Mouse (Mus musculus) neutrophil, adult 5-6 weeks (primary cell): ENCODE measurements around the gene Ninj2. TPM values are rescaled to one million over a fixed set of nuclear protein-coding genes. Genes with fewer than 3 reads are reported as not detected.
"Not testable (repeated sequence)": the region's sequence is repeated elsewhere in the genome, so short reads cannot be mapped to it uniquely, and the experiment has no call there.

ENCODE experiments used
- ATAC-seq: fragments of 151-379, 151-347 bp; 2 replicates; pipeline ENCODE4 v1.8.0; 2017; ENCODE audit warnings: mild to moderate bottlenecking, moderate TSS enrichment; ENCODE audit not compliant: insufficient number of reproducible peaks, poor library complexity, low FRiP score, severe bottlenecking; ENCODE audit errors: extremely low read depth
- total RNA-seq: library from RNA; stranded (forward); fragments of 200-1000 nt; gene quantifications from 2 replicates; pipeline ENCODE4 v1.2.3, GENCODE M21; 2017

Ninj2 gene
- total RNA-seq, 1 experiment from 2014 or later = not detected

DNA sequence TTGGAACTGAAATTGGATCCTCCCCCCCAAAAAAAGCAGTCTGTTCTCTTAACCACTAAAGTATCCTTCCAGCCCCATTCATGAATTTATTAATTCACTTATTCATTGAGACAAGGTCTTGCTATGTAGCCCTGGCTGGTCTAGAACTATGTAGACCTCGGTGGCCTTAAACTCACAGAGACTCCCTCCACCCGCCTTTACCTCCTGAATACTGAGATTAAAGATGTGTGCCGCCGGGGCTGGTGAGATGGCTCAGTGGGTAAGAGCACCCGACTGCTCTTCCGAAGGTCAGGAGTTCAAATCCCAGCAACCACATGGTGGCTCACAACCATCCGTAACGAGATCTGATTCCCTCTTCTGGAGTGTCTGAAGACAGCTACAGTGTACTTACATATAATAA lies 6.1 kb upstream of the Ninj2 start:
- not testable (repeated sequence) for ATAC-seq

DNA sequence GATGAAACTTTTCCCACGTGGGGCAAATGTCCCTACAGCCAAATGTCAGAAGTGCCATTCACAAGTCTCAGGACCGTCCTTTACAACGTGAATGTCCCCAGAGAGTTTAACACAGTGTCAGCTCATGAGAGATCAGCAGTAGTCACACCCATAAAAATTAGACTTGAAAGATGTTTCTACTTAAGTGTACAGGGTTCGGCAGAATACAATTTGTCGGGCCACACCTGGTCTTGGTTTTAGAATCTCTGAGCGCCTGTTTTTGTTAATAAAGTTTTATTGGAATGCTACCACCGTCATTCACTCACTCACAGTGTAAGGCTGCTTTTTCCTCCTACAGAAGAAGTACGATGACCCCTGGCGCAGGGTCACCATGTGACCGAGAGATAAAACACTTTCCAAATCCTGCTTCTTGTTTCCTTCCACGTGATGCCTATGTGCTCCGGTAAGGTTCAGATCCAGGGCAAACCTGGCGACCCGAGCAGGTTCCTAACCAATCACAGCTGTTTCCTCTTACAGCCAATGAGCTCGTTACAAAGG lies 2.4 kb upstream of the Ninj2 start:
- ATAC-seq = no peak

DNA sequence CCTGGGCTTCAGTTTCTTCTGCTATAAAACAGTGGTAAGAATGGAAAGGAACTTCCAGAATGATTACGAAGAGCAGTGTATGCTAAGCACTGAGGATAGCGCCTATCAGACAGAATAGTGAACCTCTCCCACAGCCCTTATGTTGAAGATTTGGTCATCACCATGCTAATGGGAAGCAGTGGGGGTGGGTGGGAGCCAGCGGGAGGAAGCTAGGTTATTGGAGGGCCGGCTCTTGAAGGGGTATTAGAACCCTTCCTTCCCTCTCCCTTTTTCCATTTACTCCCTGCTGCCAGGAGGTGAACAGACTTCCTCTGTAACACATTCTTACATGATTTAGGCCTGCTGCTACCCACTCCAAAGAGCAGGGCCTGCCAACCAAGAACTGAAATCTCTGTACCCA lies 1.2 kb upstream of the Ninj2 start:
- no peak for ATAC-seq

DNA sequence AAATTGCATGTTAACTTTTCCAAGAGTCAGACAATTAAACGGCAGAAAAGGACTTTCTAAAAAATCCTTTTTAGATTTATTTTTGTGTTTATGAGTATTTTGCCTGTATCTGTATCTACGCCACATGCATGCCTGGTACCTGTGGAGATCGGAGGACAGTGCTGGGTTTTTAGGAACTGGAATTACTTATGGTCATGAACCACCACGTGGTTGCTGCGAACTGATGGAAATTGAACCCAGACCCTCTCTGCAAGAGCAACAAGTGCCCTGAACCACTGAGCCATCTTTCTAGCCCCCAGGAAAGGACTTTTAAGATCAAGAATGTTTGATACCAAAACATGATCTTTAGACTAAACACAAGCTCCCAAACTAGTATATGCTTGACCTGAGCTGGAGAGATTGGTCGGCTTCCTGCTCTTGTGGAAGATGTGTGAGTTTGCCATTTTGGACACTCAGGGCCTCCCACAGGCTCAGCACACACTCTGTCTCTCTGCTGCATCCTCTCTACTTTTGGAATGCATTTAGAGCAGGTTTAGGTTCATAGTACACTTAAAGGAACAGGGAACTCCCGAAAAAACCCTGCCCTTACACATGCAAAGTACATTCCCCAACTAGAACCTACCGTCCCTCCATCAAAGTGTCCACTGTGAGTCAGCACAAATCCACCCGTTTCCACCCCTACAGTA lies 1.1 kb downstream of the Ninj2 start:
- no peak for ATAC-seq

DNA sequence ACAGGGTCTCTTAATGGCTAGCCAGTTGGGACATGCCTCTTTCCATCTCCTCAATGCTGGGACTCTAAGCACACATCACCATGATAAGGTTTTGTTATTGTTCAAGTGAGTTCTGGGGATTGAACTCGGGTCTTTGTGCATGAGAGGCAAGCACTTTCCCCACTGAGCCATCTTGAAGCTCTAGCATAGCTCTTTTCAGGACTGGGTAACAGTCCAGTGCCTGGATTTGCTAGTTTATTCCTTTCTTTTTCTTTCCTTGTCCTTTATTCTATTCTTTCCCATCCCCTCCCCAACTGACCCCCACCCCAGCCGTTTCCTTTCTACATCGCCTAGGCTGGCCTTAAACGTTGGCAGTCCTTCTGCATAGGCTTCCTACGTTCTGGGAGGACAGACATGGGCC lies 1.9 kb downstream of the Ninj2 start:
- ATAC-seq = no peak

DNA sequence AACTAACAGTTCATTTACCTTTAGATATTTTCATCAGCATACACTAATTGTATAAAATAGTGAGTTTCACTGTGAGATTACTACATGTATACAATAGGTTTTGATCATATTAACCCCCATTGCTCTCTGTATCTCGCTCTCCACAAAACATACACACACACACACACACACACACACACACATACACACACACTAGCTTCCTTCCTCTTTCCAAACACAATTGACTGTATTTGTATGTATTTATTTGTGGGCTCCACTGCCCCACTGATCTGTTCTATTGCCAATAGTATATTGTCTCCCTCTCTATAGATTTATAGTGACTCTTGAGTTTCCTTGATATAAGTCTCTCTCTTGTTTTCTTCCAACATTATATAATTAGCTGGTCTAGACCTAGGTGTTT lies 2.4 kb downstream of the Ninj2 start:
- peak; percentile 41; the same call in 1 of the 2 replicates for ATAC-seq

DNA sequence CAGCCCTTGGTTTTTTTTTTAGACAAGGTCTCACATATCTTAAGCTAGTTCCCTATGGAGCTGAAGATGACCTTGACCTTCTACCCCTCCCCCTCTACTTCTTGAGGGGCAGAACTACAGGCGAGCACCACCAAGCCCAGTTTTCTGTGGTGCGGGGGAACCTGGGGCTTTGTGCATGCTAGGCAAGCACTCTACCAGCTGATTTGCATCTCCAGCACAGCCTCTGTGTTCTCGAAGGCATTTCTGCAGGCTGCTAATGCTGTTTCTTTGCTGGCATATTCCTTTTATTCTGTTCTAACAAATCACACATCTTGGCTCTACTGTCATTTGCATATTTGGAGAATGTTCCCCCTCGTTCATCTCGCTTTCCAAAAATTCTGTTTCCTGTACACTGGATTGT lies 6.2 kb downstream of the Ninj2 start:
- ATAC-seq = no peak

DNA sequence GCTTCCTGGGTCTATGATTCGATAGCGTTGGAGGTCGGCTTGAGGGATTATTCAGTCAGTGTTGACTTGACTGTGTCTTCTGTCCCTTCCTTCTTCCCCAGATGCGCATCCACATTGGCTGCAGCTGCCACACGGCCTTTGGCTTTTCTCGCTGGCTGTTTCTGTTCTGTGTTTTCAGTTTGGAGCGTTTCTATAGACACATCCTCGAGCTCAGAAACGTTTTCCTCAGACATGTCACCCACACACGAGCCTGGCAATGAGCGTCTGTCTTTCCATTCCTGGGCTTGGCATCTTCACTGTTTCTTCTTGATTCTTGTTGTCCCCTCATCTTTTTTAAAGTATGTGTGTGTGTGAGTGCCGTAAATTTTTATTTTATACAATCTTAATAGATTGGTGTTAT lies 8.1 kb downstream of the Ninj2 start:
- no peak for ATAC-seq

DNA sequence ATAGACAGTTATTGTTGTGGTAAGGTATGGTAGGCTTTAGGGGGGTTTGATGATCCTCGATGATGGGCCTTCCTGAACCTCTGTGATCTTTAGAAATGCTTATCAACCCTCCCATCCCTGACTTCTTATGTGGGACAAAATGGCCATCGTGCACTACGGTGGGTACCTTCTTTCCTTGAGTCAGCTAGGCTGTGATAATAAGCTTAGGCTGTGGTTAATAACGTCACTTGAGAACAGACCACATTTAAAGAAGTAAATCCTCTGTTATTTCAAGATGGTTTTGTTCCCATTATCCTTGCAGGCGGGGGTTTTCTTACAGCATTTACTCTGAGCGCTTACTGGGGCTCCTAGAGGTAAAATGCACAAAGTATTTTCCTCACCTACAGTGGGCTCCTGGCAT lies 8.8 kb downstream of the Ninj2 start:
- ATAC-seq = no peak

DNA sequence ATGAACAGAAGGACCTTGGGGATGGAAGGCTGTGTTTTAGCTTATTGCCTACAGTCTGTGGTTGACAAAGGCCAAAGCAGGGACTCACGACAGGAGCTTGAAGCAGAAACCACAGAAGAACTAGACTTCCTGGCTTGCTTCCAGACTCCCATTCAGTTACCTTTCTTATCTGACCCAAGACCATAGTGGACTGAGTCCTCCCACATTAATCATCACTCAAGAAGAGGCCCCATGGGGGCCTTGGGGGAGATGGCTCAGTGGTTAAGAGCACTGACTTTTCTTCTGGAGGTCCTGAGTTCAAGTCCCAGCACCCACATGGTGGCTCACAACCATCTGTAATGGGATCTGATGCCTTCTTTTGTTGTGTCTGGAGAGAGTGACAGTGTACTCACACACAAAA lies 10.0 kb downstream of the Ninj2 start:
- ATAC-seq = no peak

DNA sequence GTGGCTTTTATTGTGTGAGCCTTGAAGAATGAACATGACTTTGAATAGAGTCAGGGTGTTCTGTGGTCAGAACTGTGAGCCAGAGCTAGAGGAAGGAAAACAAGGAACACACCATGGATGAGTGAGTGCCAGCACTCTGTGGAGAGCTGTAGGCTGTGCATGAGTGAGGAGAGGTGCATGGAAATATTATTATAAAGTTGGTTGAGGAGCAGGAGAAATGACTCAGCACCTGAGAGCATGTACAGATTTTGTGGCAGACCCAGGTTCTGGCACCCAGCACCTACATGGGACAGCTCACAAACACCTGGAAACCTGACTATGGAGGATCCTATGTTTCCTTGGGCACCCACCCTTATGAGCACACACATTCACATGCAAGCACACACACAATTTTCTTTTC lies 11.9 kb downstream of the Ninj2 start:
- no peak for ATAC-seq

DNA sequence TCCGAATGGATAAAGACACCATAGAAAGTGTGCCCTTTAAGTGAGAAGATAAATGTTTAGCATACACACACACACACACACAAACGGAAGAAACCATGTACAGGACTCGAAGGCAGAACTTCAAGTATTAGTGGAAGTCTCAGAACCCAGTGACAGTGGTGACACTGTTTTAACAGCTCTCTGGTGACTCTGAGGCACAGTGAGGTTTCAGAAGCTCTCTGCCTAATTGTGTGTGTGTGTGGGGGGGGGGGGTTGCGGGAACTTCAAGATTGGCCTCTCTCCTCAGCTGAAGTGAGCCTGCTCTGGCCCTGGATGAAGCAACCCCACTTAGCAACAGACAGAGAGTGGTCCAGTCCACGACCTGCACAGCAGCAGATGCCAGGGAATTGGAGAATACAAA lies 14.4 kb downstream of the Ninj2 start:
- no peak for ATAC-seq

DNA sequence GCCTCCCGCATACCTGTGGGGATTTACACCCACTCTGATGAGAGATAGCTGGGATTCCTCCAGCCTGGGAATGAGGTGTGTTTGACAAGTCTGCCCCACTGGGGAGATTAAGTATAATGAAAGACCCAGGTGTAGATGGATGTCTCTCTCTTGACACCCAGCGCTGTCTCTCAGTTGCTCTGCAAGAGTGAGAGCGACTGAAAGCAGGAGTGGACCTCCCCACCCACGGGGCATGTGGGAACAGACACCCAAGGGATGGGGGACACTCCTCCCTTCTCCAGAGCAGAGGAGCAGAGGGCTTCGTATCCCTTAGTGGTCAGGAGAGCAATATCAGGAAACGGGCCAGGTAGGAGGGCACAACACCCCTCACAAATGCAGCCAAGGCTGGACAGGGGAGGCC lies 14.9 kb downstream of the Ninj2 start:
- ATAC-seq = no peak

DNA sequence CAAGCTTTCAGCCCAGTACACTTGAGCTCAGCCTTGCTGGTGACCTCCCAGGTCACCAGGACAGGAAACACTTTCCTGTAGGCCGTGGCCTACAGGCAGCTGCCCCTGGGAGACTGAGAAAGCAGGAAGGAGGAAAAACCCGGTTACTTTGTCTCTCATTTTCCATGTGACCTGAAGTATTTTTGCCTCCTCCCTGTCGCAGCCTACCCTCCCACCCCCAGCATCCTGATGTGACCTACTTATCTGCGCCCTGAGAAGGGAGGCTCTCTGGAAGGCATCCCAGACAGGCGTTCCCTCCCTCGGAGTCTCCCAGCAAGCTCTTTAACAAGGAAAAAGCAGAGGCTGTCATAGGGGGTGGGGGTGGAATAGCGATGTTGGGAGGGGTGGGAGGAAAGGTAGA lies 16.0 kb downstream of the Ninj2 start:
- ATAC-seq = no peak

DNA sequence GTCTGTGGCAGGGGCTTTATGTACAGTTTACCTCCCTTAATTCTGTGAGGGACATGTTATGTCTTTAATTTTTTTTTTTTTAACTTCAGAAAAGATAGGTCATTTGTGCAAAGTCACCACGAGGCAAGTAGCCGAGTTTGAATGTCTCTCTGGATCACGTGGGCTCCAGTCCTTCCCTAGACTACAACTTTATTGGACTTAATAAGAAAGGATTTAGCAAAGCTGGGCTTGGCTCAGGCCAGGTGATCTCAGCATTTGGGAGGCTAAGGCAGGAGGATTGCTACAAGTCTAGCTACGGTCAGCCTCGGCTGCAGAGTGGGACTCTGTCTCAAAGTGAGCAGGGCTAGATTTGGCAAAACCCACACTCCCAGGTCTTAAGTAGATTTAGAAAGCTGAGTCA lies 16.8 kb downstream of the Ninj2 start:
- ATAC-seq = no peak

DNA sequence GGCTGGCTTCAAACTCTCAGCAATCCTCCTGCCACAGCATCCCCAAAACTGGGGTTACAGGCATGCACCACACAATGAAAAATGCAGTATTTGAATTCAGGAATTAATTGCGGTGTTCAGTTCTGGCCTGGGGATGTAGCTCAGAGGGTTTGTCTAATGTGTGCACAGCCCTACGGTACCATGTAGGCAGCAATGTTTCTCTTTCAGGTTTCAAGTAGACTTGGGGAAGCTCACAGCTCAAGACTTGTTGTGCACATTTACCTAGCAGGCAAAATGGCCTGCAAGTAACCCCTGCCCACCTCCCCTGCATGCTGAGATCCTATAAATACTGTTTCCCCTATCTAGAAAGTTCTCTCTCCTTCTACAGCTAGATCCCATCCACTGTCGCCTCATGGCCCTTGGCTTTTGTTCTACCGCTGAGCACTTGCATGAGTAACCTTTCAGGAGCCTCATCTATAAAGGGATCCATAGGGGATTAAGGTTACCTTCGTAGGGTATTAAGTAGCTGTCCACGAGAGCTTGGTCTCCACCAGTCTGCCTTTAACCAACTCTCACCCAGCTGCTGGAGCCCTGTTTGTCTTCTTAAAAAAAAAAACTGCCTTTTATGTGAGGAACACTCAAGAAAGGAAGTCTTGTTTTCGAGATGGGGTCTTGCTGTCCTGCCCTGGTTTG lies 17.7 kb downstream of the Ninj2 start:
- no peak for ATAC-seq

DNA sequence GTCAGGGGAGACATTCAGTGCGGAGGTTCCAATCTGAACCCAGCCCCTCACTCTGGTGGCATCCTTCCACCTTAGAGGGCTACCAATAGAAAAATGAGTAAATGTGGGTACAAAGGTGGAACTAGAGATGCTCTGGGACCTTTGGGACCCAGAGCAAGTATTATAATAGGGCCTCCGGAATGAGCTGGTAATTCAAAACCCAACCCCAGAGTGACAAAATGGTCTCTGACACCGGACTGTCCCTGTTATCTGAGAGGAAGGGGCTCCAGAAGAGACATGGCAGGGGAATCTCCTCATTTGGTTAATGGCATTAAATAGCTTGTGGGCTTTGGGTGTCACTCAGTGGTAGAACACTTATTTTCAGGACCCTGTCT lies 18.2 kb downstream of the Ninj2 start:
- no peak for ATAC-seq

DNA sequence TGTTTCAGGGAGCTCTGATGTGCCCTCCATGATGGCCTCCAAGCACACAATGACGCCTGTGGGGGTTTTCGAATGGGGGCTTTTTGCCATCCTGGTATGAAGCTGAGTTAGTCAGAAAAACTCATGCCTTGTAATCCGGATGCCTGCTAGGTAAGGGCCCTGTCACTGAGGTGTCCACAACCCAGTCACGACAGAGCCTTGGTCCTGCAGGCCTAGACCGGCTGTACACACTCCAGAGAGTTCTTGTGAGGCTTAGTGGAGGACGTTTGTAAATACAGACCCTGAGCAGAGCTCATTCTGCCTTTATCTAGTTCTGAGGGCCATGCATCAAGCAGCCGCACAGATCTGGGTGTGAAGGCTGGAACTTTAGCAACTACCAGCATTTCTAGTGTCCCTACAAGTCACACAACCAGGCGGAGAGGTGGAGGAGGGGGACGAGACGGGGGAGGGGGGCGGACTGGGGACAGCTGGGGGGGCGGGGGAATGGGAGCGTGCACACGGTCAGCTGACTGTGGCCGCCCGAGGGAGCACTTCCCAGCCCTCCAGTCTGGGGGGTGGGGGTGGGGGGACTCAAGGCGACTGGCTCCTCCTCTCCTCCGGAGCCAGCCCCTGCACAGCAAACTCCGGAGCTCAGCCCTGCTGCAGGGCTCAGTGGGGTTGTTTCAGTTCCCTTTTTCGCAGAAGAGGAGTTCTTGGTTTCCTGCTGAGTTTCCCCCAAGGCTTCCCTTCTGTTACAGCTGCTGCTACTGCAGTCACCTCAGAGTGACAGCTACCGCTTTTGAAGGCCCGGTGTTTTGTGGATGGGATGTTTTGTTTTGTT lies 19.0 kb downstream of the Ninj2 start:
- ATAC-seq = peak; percentile 95

DNA sequence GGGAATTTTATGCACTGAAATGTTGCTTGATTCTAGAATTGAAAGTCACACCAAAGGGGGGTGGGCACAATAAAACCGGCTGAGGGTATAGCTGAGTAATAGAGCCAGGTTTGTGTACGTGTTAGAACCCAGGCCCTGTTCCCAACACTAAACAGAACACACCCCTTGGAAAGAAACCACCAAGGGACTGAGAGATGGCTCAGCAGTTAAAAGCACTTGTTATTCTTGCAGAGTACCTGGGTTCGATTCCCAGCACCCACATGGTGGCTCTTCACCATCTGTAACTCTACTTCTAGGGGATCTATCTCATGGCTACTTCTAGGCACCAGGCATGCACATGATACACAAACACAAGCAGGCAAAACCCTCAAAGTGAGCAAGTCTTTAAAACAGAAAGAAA lies 20.7 kb downstream of the Ninj2 start:
- ATAC-seq = no peak

DNA sequence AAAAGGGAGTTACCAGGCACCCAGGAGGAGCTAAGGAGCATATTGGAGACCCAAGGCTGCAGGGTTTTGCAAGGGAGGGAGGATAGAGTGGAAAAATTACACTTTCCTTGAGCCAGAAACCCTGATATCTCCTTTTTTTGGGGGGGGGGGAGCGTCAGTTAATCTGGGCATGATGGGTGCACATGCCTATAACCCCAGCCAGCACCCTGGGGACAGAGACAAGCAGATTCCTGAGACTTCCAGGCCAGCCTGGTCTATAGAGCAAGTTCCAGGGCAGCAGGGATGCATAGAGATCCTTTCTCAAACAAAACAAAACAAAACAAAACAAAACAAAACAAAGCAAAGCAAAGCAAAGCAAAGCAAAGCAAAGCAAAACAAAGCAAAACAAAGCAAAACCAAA lies 21.1 kb downstream of the Ninj2 start:
- no peak for ATAC-seq
